Mouse (Mus musculus) spleen, postnatal 36 days (tissue): Measurements from ENCODE around the gene Gpr37l1.

Experiments
- DNase-seq, 2 experiments: peaks; one replicate each; pipeline ENCODE4 v3.0.0; 2022; ENCODE audit warnings: low spot score in 2 of 2, mixed read lengths in 1 of 2

Gene Gpr37l1

DNA sequence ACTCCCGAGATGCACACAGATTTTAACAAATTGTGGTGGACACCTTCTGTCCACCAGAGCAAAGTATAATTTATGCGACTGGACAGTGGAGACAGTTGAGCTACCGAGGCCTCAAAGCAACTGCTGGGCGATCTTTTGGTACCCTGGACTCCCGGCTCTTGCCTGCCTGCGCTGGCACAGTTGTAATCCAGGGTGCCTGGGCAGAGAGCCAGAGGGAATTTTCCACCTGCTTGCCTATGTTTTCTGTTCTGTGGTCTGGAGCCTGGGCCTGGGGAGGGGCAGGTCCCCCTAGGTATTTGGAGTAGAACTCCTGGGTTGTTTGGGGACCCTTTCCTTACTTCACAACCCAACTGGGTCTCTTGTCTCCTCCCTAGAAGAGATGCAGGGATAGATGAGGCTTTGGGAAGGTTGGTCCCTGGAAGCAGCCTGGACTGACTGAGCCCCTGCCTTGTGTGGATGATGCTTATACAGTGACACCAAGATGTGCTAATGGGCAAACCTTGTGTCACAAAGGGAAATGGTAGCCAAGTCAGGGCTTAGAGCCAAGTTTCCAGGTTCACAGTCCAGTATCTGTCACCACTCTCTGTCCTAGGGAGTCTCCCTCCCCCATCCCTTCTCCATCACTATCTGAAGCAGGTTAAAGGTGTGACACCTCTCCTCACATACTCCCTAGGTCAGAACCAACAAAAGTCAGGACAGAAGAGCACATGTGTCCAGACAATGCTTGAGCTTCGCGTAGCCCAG, 14.6 kb upstream of the Gpr37l1 start:
- DNase-seq = no peak

GRCm38 (mm10) chr1:135181275-135181674, 13.8 kb upstream of the Gpr37l1 start:
- DNase-seq = no peak

DNA sequence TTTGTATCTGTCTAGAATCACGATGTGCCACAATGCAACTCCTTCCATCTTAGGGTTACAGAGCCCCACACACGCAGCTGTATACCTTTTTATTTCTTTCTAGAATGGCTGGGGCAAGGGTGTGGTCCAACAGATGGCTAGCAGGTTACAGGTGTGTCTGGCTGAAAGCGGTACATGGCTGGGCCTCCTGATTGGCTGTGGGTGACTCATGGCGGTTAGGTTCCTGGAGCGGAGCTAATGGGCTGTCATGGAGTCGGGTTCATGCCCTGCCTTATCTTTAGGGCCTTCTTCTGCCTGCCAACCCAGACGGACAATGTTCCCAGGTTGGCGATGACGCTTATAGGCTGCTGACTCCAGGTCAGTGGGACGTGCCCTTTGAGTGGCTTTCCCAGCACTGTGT, 13.3 kb upstream of the Gpr37l1 start:
- DNase-seq = no peak

DNA sequence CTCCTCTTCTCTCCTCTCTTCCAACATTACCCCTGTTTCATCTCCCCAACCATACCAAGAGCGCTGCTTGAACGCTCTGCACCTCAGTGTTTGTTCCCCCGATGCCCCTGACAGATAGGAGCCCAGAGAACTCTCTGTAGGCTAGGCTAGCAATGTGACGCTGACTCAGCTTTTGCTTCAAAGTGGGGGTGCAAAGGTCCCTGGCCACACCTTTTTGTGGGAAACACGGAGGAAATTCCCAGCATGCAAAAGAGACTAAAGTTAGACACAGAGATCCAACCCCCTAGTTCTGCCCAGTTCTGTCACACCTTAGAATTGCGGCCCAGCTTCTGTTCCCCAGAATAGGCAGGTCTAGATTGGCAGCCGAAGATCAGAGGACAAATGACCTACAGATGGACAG, 11.4 kb upstream of the Gpr37l1 start:
- DNase-seq = no peak

GRCm38 (mm10) chr1:135177724-135178123, 10.2 kb upstream of the Gpr37l1 start:
- no peak for DNase-seq

- DNase-seq = no peak
Measured at GRCm38 (mm10) chr1:135175176-135175575, 7.7 kb upstream of the Gpr37l1 start.

GRCm38 (mm10) chr1:135173311-135173710, 5.8 kb upstream of the Gpr37l1 start:
- DNase-seq = no peak

- no peak for DNase-seq
Measured at GRCm38 (mm10) chr1:135171984-135172383, 4.5 kb upstream of the Gpr37l1 start.

GRCm38 (mm10) chr1:135171202-135171601, 3.7 kb upstream of the Gpr37l1 start:
- no peak for DNase-seq

DNA sequence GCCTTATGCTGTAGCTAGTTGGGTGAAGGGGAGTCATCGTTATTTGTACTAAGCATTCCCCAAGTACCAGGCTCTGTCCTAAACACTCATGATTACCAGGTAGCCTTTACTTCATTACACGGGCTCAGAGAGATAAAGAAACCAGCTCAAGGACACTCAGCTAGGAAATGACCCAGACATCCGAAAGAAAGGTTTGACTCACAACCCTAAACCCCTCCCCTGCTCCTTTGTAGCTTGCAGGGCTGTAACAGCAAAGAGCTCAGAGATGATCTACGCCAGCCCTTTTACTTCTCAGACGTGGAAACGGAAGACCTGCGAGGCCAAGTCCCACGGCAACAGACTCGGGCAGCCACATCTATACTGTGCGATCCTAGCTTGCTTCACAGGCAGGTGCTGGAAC, 2.8 kb upstream of the Gpr37l1 start:
- DNase-seq = no peak

DNA sequence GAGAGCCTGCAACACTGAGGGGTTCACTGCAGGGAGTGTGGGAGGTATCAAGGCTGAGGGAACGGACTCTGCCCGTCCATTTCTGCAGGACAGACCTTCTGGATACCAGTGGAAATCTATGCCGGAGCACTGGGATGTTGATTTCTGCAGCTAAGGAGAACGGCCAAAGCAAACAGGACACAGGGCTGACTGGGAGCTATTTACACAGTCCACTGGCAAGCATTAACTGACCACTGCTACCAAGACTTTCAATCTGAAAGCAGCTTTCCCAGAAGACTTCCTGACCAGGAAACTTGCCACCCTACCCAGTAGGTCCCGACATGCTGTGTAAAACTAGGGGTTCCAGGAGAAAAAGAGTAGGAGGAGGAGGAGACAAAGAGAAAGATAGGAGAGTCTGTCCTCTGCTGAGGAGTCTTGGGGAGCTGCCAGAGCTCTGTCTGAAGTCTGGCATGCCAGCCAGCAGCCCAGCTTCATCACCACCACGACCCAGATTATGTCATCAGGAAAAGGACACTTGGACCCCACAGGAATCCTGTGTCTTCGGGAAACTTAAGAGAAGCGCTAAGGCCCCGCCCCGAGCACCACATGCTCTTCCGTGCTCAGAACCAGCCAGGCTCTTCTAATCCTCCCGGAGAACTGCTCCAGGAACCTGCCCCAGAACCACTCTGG, 2.2 kb upstream of the Gpr37l1 start:
- no peak for DNase-seq

DNA sequence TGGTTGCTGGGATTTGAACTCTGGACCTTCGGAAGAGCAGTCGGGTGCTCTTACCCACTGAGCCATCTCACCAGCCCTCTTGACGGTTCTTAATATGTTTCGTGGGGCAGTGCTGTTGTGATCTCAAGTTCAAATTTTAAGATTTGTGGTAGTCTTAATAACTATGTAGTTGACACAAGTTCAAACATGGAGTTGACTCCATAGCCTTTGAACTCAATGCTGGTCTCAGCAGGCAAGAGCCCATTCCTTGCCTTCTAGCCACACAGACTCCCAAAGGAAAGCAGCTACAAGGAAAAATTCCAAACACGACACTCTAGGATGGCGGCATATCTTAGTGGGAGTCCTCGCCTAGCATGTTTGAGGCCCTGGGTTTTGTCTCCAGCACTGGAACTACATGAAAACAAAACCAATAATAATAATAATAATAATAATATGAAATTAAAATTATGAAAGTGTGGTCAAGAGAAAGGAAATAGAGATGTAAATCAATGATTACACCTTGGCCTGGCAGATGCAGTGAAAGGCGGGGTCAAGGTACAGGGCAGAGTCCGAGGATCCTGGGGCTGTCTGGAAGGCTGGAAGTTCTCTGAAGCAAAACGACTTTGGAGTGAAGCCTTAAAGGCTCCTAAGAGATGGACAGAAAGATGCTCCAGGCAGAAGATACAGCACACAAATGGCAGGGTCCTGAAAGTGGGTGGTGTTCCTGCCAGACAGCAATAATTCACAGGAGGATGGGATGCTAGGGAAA, 1.1 kb upstream of the Gpr37l1 start:
- no peak for DNase-seq

DNA sequence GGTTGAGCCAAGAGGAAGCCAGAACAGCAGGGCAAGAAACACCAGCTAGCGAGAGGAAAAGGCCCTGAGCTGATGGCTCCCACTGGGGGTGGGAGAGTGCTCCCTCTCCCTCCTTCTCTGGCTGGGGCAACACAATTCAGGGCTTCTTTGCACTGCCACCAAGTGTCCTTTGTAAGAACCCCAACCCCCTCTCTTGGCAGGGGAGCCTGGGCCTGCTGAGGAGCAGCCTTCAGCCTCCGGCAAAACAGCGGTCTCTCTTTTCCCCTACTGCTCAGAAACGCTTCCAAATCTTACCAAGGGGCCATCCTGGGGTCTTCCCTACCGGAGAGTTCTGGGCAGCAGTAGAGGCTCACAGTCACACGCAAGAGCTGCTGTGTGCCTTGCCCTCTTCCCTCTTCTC, 4.8 kb downstream of the Gpr37l1 start:
- DNase-seq = no peak

- DNase-seq = no peak
Measured at GRCm38 (mm10) chr1:135160411-135161050, 7.0 kb downstream of the Gpr37l1 start.

DNA sequence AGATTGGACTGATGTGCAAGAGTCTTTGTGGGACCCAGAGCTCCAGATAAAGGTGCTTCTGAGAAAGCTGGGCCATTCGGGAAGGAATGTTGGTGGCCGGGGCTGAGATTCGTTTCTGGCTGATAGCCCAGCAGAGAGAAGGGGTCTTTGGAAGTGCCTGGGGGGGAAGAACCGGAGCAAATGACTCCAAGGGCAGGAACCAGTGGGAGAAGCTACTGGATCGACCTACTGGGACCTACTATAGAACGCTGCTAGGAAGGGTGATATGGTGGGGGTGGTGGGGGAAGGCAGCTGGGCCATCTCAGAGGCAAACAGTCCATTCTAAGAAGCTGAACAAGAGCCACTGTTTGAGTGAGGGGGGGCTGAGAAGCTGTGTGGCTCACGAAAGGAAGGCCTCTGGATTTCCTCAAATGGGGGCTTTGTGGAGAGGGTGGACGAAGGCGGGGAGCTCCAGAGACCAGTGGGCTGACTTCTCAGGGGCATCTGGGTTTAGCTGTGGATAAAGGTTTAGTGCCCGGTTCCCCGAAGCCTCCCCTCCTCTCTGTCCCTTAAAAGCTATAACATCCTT, 7.8 kb downstream of the Gpr37l1 start:
- no peak for DNase-seq

DNA sequence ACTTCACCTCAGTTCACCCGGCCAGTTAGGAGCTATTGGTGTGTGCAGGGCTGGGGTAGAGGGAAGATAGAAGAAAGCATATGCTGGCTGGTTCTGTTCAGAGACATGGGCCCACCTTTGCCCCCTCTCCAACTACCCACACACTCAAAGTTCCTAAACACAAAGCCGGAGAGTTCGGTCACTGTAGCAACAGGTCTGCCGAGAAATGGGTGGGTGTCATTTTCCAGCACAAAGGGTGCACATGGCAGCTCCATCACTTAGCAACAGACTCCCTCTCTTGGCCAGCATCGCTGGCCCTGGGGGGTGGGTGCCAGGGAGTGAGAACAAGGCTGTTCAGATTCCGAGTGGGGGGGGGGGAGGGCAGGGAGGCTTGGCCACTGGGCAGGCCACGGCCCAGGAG, 8.4 kb downstream of the Gpr37l1 start:
- no peak for DNase-seq

DNA sequence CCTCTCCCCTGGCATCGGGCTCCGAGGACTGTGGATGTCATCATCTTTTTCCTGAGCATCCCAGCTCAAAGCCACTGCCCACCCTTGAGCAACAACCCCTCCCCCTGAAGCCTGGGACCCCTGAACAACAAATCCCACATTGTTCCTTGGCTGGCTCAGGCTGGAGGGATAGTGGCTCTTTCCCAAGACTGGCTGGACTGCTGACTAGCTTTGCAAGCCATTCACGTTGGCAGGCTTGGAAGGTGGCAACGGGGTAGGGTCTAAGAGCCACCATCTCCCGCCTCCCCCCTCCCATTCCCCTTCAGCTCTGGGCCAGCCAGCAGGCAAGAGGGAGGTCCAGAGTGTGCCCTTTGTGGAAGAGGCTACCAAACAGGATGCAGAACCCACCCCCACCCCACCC, 8.8 kb downstream of the Gpr37l1 start:
- DNase-seq = no peak

DNA sequence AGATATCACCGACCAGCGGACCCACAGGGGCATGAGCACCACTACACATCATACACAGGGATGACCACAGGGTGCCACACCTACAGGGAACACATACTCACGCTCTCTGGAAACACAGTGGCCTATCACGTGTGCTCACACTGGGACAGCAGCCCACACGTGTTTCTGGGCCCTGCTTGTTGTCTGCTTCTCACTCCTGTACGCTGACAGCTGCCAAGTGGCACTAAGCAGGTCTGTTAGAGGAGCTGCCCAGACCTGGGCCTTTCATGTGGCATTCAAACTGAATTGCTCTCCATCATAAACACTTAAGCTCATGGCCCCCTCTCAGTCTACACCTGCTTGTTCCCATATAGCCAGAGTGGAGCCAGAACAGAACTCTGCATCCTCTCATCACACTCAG, 11.2 kb downstream of the Gpr37l1 start:
- DNase-seq = no peak

DNA sequence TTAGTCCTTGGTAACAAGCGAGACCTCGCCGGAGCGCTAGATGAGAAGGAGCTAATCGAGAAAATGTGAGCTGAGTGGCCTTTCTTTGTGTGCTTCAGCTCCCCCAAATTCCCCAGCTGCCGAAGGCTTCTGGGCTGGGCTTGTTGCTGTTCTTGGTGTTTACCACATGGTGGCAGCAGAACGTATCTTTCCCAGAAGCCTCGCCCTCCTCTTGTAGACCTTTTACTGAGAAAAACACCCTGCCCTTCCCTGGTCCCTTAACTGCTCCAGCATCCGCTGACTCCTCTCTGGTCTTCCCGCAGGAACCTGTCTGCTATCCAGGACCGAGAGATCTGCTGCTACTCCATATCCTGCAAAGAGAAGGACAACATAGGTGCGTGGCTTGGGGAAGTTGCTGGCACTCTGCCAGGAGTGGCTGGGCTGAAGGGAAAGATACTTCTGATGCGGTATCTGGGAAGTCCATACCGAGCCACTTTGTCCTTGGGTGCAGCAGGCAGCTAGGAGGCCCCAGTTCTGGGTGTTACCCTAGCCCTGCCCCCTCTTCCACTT, 13.0 kb downstream of the Gpr37l1 start:
- peak; percentile 52 to 72 for DNase-seq

GRCm38 (mm10) chr1:135154011-135154410, 13.5 kb downstream of the Gpr37l1 start:
- DNase-seq = no peak

GRCm38 (mm10) chr1:135148996-135149395, 18.5 kb downstream of the Gpr37l1 start:
- no peak for DNase-seq

GRCm38 (mm10) chr1:135148476-135148875, 19.0 kb downstream of the Gpr37l1 start:
- DNase-seq = no peak
